Mouse (Mus musculus): ENCODE data around the gene Olfr1222. TPM values are rescaled to one million over a fixed set of nuclear protein-coding genes. Genes with fewer than 3 reads are reported as not detected.
"Not testable (repeated sequence)": the region's sequence is repeated elsewhere in the genome, so short reads cannot be mapped to it uniquely, and the experiment has no call there.

The Olfr1222 gene
- total and polyA plus RNA-seq, 3 experiments: not detected

GRCm38 (mm10) chr2:89163991-89164390, 31.1 kb upstream of the Olfr1222 start, which contains the start of gene Olfr1224-ps1:
TSS of gene Olfr1224-ps1 (minus strand) at chr2:89164091.
- H3K4me2 ChIP-seq (ENCODE audit: insufficient read depth, low read depth, poor library complexity, severe bottlenecking); dilution Hi-C loops (cut with MboI; ENCODE audit: extremely low pct_ligation_motif_present, extremely low pct_unique_long_range_greater_than_20kb, low sequenced_read_pairs); in situ Hi-C loops (cut with MboI; ENCODE audit: low pct_ligation_motif_present, low pct_unique_long_range_greater_than_20kb, low sequenced_read_pairs): not testable (repeated sequence)

GRCm38 (mm10) chr2:89151460-89151859, 18.6 kb upstream of the Olfr1222 start, which contains the start of gene Olfr1223:
TSS of gene Olfr1223 (minus strand) at chr2:89151560.
- dilution Hi-C loops (cut with MboI; ENCODE audit: extremely low pct_ligation_motif_present, extremely low pct_unique_long_range_greater_than_20kb, low sequenced_read_pairs): no loop called here
- H3K79me2 ChIP-seq (replicated peaks; ENCODE audit: control insufficient read depth, extremely low read depth, insufficient read depth, poor library complexity, severe bottlenecking): no peaks in the 10 kb centered on the region
- in situ Hi-C loops (cut with MboI; ENCODE audit: low pct_ligation_motif_present, low pct_unique_long_range_greater_than_20kb, low sequenced_read_pairs): no loop called here
- no peak within 1 kb of the TSS for H3K9ac ChIP-seq (ENCODE audit: insufficient read depth, low read depth)
- DNase-seq (ENCODE audit: extremely low read depth): no peak
- H3K27ac ChIP-seq (ENCODE audit: insufficient read depth, low read depth): no peak within 1 kb of the TSS
- H3K4me1 ChIP-seq (ENCODE audit: control insufficient read depth in 1 of 2, insufficient read depth in 2 of 2): no peaks in the 10 kb centered on the region
- H3K4me3 ChIP-seq (replicated peaks in 1 of 3; ENCODE audit: low read depth in 2 of 3, low read length in 2 of 3, poor library complexity in 1 of 3): no peak within 1 kb of the TSS
- H3K27me3 ChIP-seq (replicated peaks): no peaks in the 10 kb centered on the region
- no peaks in the 10 kb centered on the region for H3K36me3 ChIP-seq (replicated peaks in 1 of 2; ENCODE audit: control insufficient read depth in 1 of 2, insufficient read depth in 1 of 2, low read length in 1 of 2)
- H3K4me2 ChIP-seq (ENCODE audit: insufficient read depth, low read depth, poor library complexity, severe bottlenecking): no peak within 1 kb of the TSS
- TF ChIP-seq ZNF384 (IDR thresholded peaks at IDR 0.05; ENCODE audit: low read depth, low read length): no peak
- TF ChIP-seq GABPA (IDR thresholded peaks at IDR 0.05; ENCODE audit: insufficient replicate concordance, low read depth, low read length): no peak
- TF ChIP-seq MAX (IDR thresholded peaks at IDR 0.05; ENCODE audit: low read length): no peak
- TF ChIP-seq HCFC1 (IDR thresholded peaks at IDR 0.05; ENCODE audit: low read depth, low read length): no peak
- no peak for TF ChIP-seq MEF2A (IDR thresholded peaks at IDR 0.05; ENCODE audit: borderline replicate concordance, low read depth, low read length)
- no peak for TF ChIP-seq RCOR1 (conservative IDR thresholded peaks at IDR 0.05; ENCODE audit: low read depth, low read length)
- TF ChIP-seq MAFK (IDR thresholded peaks at IDR 0.05; ENCODE audit: insufficient replicate concordance, low read length): no peak
- no peak for TF ChIP-seq USF1 (IDR thresholded peaks at IDR 0.05; ENCODE audit: low read depth, low read length)
- peaks cover 5% of the 10 kb centered on the region for H3K9me3 ChIP-seq (replicated peaks; ENCODE audit: low read length)

More at GRCm38 (mm10) chr2:89163991-89164390, 31.1 kb upstream of the Olfr1222 start, which contains the start of gene Olfr1224-ps1:
- H3K36me3 ChIP-seq (replicated peaks in 1 of 2; ENCODE audit: control insufficient read depth in 1 of 2, insufficient read depth in 1 of 2, low read length in 1 of 2); H3K4me1 ChIP-seq (ENCODE audit: control insufficient read depth in 1 of 2, insufficient read depth in 2 of 2); H3K4me3 ChIP-seq (replicated peaks in 1 of 3; ENCODE audit: low read depth in 2 of 3, low read length in 2 of 3, poor library complexity in 1 of 3); DNase-seq (ENCODE audit: extremely low read depth); H3K27ac ChIP-seq (ENCODE audit: insufficient read depth, low read depth); H3K27me3 ChIP-seq (replicated peaks); H3K9ac ChIP-seq (ENCODE audit: insufficient read depth, low read depth); H3K79me2 ChIP-seq (replicated peaks; ENCODE audit: control insufficient read depth, extremely low read depth, insufficient read depth, poor library complexity, severe bottlenecking): not testable (repeated sequence)
- peaks cover 13% of the 10 kb centered on the region for H3K9me3 ChIP-seq (replicated peaks; ENCODE audit: low read length)

GRCm38 (mm10) chr2:89117183-89117582, 15.7 kb downstream of the Olfr1222 start, which contains the start of gene Olfr1221:
TSS of gene Olfr1221 (minus strand) at chr2:89117283.
- Histone ChIP-seq H3K9ac (ENCODE audit: insufficient read depth, low read depth) (no peak within 1 kb of the TSS), H3K4me2 (ENCODE audit: insufficient read depth, low read depth, poor library complexity, severe bottlenecking) (no peak within 1 kb of the TSS), H3K4me3 (replicated peaks in 1 of 3; ENCODE audit: low read depth in 2 of 3, low read length in 2 of 3, poor library complexity in 1 of 3) (no peak within 1 kb of the TSS), H3K27me3 (replicated peaks) (no peaks in the 10 kb centered on the region), H3K4me1 (ENCODE audit: control insufficient read depth in 1 of 2, insufficient read depth in 2 of 2) (no peaks in the 10 kb centered on the region), H3K27ac (ENCODE audit: insufficient read depth, low read depth) (no peak within 1 kb of the TSS), H3K79me2 (replicated peaks; ENCODE audit: control insufficient read depth, extremely low read depth, insufficient read depth, poor library complexity, severe bottlenecking) (no peaks in the 10 kb centered on the region), H3K9me3 (replicated peaks; ENCODE audit: low read length) (peaks cover 7% of the 10 kb centered on the region), H3K36me3 (replicated peaks in 1 of 2; ENCODE audit: control insufficient read depth in 1 of 2, insufficient read depth in 1 of 2, low read length in 1 of 2) (no peaks in the 10 kb centered on the region)
- dilution Hi-C loops (cut with MboI; ENCODE audit: extremely low pct_ligation_motif_present, extremely low pct_unique_long_range_greater_than_20kb, low sequenced_read_pairs): no loop called here
- TF ChIP-seq RCOR1 (conservative IDR thresholded peaks at IDR 0.05; ENCODE audit: low read depth, low read length) (no peak), CTCF (conservative IDR thresholded peaks at IDR 0.05 in 1 of 2, IDR thresholded peaks at IDR 0.05 in 1 of 2; ENCODE audit: low read depth in 2 of 2, low read length in 2 of 2) (no peak), POLR2AphosphoS2 (IDR thresholded peaks at IDR 0.05; ENCODE audit: low read depth, low read length) (no peak), MAZ (IDR thresholded peaks at IDR 0.05; ENCODE audit: low read depth, low read length) (no peak), JUN (IDR thresholded peaks at IDR 0.05; ENCODE audit: insufficient read depth, low read depth, low read length) (no peak), E2F4 (IDR thresholded peaks at IDR 0.05; ENCODE audit: insufficient replicate concordance, low read depth, low read length) (no peak), TCF12 (IDR thresholded peaks at IDR 0.05; ENCODE audit: low read depth, low read length) (no peak), RAD21 (IDR thresholded peaks at IDR 0.05; ENCODE audit: low read depth, low read length) (no peak), PAX5 (IDR thresholded peaks at IDR 0.05; ENCODE audit: low read length) (no peak), IRF4 (IDR thresholded peaks at IDR 0.05; ENCODE audit: low read depth, low read length) (no peak), MAX (IDR thresholded peaks at IDR 0.05; ENCODE audit: low read length) (no peak), NELFE (IDR thresholded peaks at IDR 0.05; ENCODE audit: low read depth, low read length) (no peak), NRF1 (IDR thresholded peaks at IDR 0.05; ENCODE audit: low read depth, low read length) (no peak), MXI1 (IDR thresholded peaks at IDR 0.05; ENCODE audit: low read depth, low read length) (no peak), USF2 (conservative IDR thresholded peaks at IDR 0.05; ENCODE audit: low read depth, low read length) (no peak), CHD2 (IDR thresholded peaks at IDR 0.05; ENCODE audit: low read length) (no peak)
- no peak for DNase-seq (ENCODE audit: extremely low read depth)
- in situ Hi-C loops (cut with MboI; ENCODE audit: low pct_ligation_motif_present, low pct_unique_long_range_greater_than_20kb, low sequenced_read_pairs): no loop called here

Measured in CH12.LX (cell line).